Mouse (Mus musculus) testis, adult 10 weeks (tissue): ENCODE data around the gene Ssx2ip. TPM values are rescaled to one million over a fixed set of nuclear protein-coding genes. Genes with fewer than 3 reads are reported as not detected.

Source experiments
- polyA plus RNA-seq: library from polyadenylated mRNA; stranded (reverse); fragments of 350-450 nt; fragmentation: Illumina TruSeq; extraction: RNeasy Lipid Tissue Mini Kit (QIAGEN cat#74804); gene quantifications from one replicate; pipeline ENCODE4 v1.2.3, GENCODE M21; 2014; ENCODE audit warnings: low read depth, low replicate concordance

Ssx2ip gene
- polyA plus RNA-seq, result 419 TPM

GRCm38 (mm10) chr3:146404311-146405201, at the start of gene Ssx2ip:
Gene Ssx2ip (plus strand): TSS chr3:146404642.

GRCm38 (mm10) chr3:146449745-146450250, 45.4 kb downstream of the Ssx2ip start, which contains the start of gene Ctbs:
Gene Ctbs (plus strand): TSS chr3:146449795.

Other genes with a start within 250 kb of the Ssx2ip start
- gene Lpar3, start 183.7 kb upstream of the Ssx2ip start, polyA plus RNA-seq, result 21.9 TPM
- 8.6 TPM for gene Ctbs, start 45.2 kb downstream of the Ssx2ip start, polyA plus RNA-seq
- gene Spata1, start 95.1 kb downstream of the Ssx2ip start, polyA plus RNA-seq, result 1,034 TPM
- 719 TPM for gene Gng5, start 95.2 kb downstream of the Ssx2ip start, polyA plus RNA-seq
- 78.8 TPM for gene Rpf1, start 116.8 kb downstream of the Ssx2ip start, polyA plus RNA-seq
- gene Uox, start 165.8 kb downstream of the Ssx2ip start, polyA plus RNA-seq, result 0.31 TPM
- 0.07 TPM for gene Dnase2b, start 211.0 kb downstream of the Ssx2ip start, polyA plus RNA-seq
- gene 4930503B20Rik, start 246.7 kb downstream of the Ssx2ip start, polyA plus RNA-seq, result 862 TPM